Mouse (Mus musculus): ENCODE data around the gene Aldoart2. TPM values are rescaled to one million over a fixed set of nuclear protein-coding genes. Genes with fewer than 3 reads are reported as not detected.

The Aldoart2 gene
- polyA plus RNA-seq (2014; fragmentation: Illumina TruSeq; extraction: RNeasy Lipid Tissue Mini Kit (QIAGEN cat#74804); ENCODE audit: low read depth, low replicate concordance): 36.5 TPM

GRCm38 (mm10) chr12:55565206-55565605 lies at the start of gene Aldoart2:
Gene Aldoart2, plus strand, starts transcription at chr12:55565239.

GRCm38 (mm10) chr12:55598887-55599561 lies 34.0 kb downstream of the Aldoart2 start, which contains the start of gene Insm2:
Gene Insm2, plus strand, starts transcription at chr12:55599427.

Other genes starting within 250 kb of the Aldoart2 start
- 1,545 TPM for gene Psma6, start 181.0 kb upstream of the Aldoart2 start, polyA plus RNA-seq (2014; fragmentation: Illumina TruSeq; extraction: RNeasy Lipid Tissue Mini Kit (QIAGEN cat#74804); ENCODE audit: low read depth, low replicate concordance)
- gene Nfkbia, start 72.6 kb upstream of the Aldoart2 start, polyA plus RNA-seq (2014; fragmentation: Illumina TruSeq; extraction: RNeasy Lipid Tissue Mini Kit (QIAGEN cat#74804); ENCODE audit: low read depth, low replicate concordance): 7.5 TPM
- not detected for gene Insm2, start 34.2 kb downstream of the Aldoart2 start, polyA plus RNA-seq (2014; fragmentation: Illumina TruSeq; extraction: RNeasy Lipid Tissue Mini Kit (QIAGEN cat#74804); ENCODE audit: low read depth, low replicate concordance)

All from testis, adult 10 weeks (tissue).